Mouse (Mus musculus): ENCODE data around the gene Gm49387.
"Not testable (repeated sequence)": the region's sequence is repeated elsewhere in the genome, so short reads cannot be mapped to it uniquely, and the experiment has no call there.

Gm49387 gene

GRCm38 (mm10) chr14:31641506-31642155 lies 953 bp upstream of the Gm49387 start:
- DNase-seq (ENCODE audit: low read depth, low spot score) = no peak

- DNase-seq (ENCODE audit: low read depth, low spot score) = peak; percentile 96
These were observed 320 bp upstream of the Gm49387 start, which contains the start of the genes Btd and Hacl1 for GRCm38 (mm10) chr14:31640890-31641505. Gene Btd, plus strand, starts transcription at chr14:31641028. Gene Hacl1, minus strand, starts transcription at chr14:31641286.

GRCm38 (mm10) chr14:31630677-31631076 lies 10.0 kb downstream of the Gm49387 start:
- no peak for DNase-seq (ENCODE audit: low read depth, low spot score)

- DNase-seq (ENCODE audit: low read depth, low spot score) = no peak
These were observed 17.9 kb downstream of the Gm49387 start for GRCm38 (mm10) chr14:31622748-31623147.

GRCm38 (mm10) chr14:31620591-31621223 lies 20.0 kb downstream of the Gm49387 start:
- no peak for DNase-seq (ENCODE audit: low read depth, low spot score)

- DNase-seq (ENCODE audit: low read depth, low spot score) = no peak
These were observed 22.7 kb downstream of the Gm49387 start for GRCm38 (mm10) chr14:31617997-31618396.

GRCm38 (mm10) chr14:31617204-31617603 lies 23.5 kb downstream of the Gm49387 start:
- no peak for DNase-seq (ENCODE audit: low read depth, low spot score)

- no peak for DNase-seq (ENCODE audit: low read depth, low spot score)
These were observed 27.0 kb downstream of the Gm49387 start for GRCm38 (mm10) chr14:31613671-31614070.

- DNase-seq (ENCODE audit: low read depth, low spot score) = no peak
These were observed 28.7 kb downstream of the Gm49387 start for GRCm38 (mm10) chr14:31611986-31612385.

GRCm38 (mm10) chr14:31605514-31605913 lies 35.2 kb downstream of the Gm49387 start:
- DNase-seq (ENCODE audit: low read depth, low spot score) = no peak

GRCm38 (mm10) chr14:31604916-31605315 lies 35.8 kb downstream of the Gm49387 start:
- DNase-seq (ENCODE audit: low read depth, low spot score) = no peak

GRCm38 (mm10) chr14:31602616-31602979 lies 38.1 kb downstream of the Gm49387 start:
- DNase-seq (ENCODE audit: low read depth, low spot score) = not testable (repeated sequence)

GRCm38 (mm10) chr14:31601908-31602615 lies 38.6 kb downstream of the Gm49387 start:
- DNase-seq (ENCODE audit: low read depth, low spot score) = no peak

- no peak for DNase-seq (ENCODE audit: low read depth, low spot score)
These were observed 43.2 kb downstream of the Gm49387 start for GRCm38 (mm10) chr14:31597446-31597845.

- DNase-seq (ENCODE audit: low read depth, low spot score) = no peak
These were observed 44.3 kb downstream of the Gm49387 start for GRCm38 (mm10) chr14:31596408-31596807.

- DNase-seq (ENCODE audit: low read depth, low spot score) = no peak
These were observed 46.0 kb downstream of the Gm49387 start for GRCm38 (mm10) chr14:31594693-31595092.

GRCm38 (mm10) chr14:31593036-31593435 lies 47.6 kb downstream of the Gm49387 start:
- no peak for DNase-seq (ENCODE audit: low read depth, low spot score)

- no peak for DNase-seq (ENCODE audit: low read depth, low spot score)
These were observed 49.4 kb downstream of the Gm49387 start, which contains the start of gene Colq for GRCm38 (mm10) chr14:31591243-31591642. Gene Colq, minus strand, starts transcription at chr14:31591343.

- DNase-seq (ENCODE audit: low read depth, low spot score) = no peak
These were observed 54.2 kb downstream of the Gm49387 start for GRCm38 (mm10) chr14:31586451-31586850.

GRCm38 (mm10) chr14:31583082-31583481 lies 57.6 kb downstream of the Gm49387 start:
- DNase-seq (ENCODE audit: low read depth, low spot score) = no peak

- no peak for DNase-seq (ENCODE audit: low read depth, low spot score)
These were observed 62.5 kb downstream of the Gm49387 start for GRCm38 (mm10) chr14:31577966-31578735.

All from CD4-positive helper T cell, adult 2 months (primary cell).